Mouse (Mus musculus) ZHBTc4 (cell line): ENCODE measurements around the gene Src.

ENCODE experiments used
- DNase-seq: peaks from one replicate; pipeline ENCODE4 v3.0.0-alpha.2; 2011; ENCODE audit warnings: low read depth, low spot score

The Src gene

GRCm38 (mm10) chr2:157412497-157412896 lies 5.7 kb upstream of the Src start:
- DNase-seq: no peak

- no peak for DNase-seq
These were observed 1.0 kb upstream of the Src start for GRCm38 (mm10) chr2:157417229-157417628.

- DNase-seq: peak; percentile 98
These were observed 396 bp downstream of the Src start for GRCm38 (mm10) chr2:157418609-157419071.

- DNase-seq: no peak
These were observed 1.3 kb downstream of the Src start for GRCm38 (mm10) chr2:157419506-157419905.

GRCm38 (mm10) chr2:157420404-157420803 lies 2.2 kb downstream of the Src start:
- DNase-seq: peak; percentile 96

GRCm38 (mm10) chr2:157422062-157422655 lies 3.9 kb downstream of the Src start:
- DNase-seq: no peak

- DNase-seq: no peak
These were observed 4.8 kb downstream of the Src start for GRCm38 (mm10) chr2:157422854-157423705.

- DNase-seq: no peak
These were observed 5.5 kb downstream of the Src start for GRCm38 (mm10) chr2:157423706-157424125.

- no peak for DNase-seq
These were observed 6.1 kb downstream of the Src start for GRCm38 (mm10) chr2:157424126-157424903.

- no peak for DNase-seq
These were observed 6.8 kb downstream of the Src start for GRCm38 (mm10) chr2:157424904-157425642.

- DNase-seq: peak; percentile 44
These were observed 7.4 kb downstream of the Src start for GRCm38 (mm10) chr2:157425643-157425988.

GRCm38 (mm10) chr2:157426171-157426570 lies 7.9 kb downstream of the Src start:
- DNase-seq: peak; percentile 80

- DNase-seq: no peak
These were observed 8.9 kb downstream of the Src start for GRCm38 (mm10) chr2:157427164-157427563.

GRCm38 (mm10) chr2:157428351-157429139 lies 10.3 kb downstream of the Src start:
- DNase-seq: no peak

GRCm38 (mm10) chr2:157429735-157430134 lies 11.5 kb downstream of the Src start:
- no peak for DNase-seq

- DNase-seq: no peak
These were observed 12.6 kb downstream of the Src start for GRCm38 (mm10) chr2:157430667-157431429.

GRCm38 (mm10) chr2:157431912-157432311 lies 13.7 kb downstream of the Src start:
- no peak for DNase-seq

- no peak for DNase-seq
These were observed 14.2 kb downstream of the Src start for GRCm38 (mm10) chr2:157432476-157432875.

- no peak for DNase-seq
These were observed 15.8 kb downstream of the Src start for GRCm38 (mm10) chr2:157434041-157434440.

- peak; percentile 84 for DNase-seq
These were observed 16.3 kb downstream of the Src start for GRCm38 (mm10) chr2:157434497-157434896.
